Mouse (Mus musculus) testis, adult 2 months (tissue): ENCODE measurements around the gene Sptbn1.

Experiments used
- CTCF ChIP-seq: fragments of 200-500 bp; IDR thresholded peaks from 2 replicates; pipeline ENCODE4 v1.5.1; 2012; ENCODE audit warnings: low read depth, mild to moderate bottlenecking, inconsistent platforms, low read length, moderate library complexity; ENCODE audit not compliant: control insufficient read depth, insufficient read depth, insufficient replicate concordance
- POLR2A ChIP-seq: fragments of 200-500 bp; IDR thresholded peaks from 2 replicates; pipeline ENCODE4 v1.6.1; 2012; ENCODE audit warnings: low read depth, mild to moderate bottlenecking, inconsistent platforms, low read length, moderate library complexity; ENCODE audit not compliant: control insufficient read depth

DNA sequence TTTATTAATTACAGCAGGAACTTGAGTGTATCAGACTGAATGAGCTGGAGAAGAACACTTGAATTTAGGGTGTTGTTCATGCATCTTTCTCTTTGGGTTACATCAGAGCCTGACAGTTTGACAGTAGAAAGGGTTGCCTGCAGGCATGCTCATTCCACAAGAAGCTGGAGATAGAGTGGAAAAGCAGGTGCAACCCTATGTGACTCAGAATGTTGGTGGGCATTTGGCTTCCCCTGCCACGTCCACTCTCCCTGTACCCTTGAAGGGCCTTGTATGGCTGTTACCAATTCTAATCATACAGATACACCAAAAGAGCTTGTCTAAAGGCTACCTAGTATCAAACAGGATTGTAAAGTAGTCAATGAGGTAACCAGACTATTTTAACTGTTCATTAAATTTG, 106.2 kb downstream of the Sptbn1 start:
- no peak for TF ChIP-seq POLR2A
- TF ChIP-seq CTCF: no peak
